Mouse (Mus musculus): Measurements from ENCODE around the gene Mapk8ip3. TPM values are rescaled to one million over a fixed set of nuclear protein-coding genes. Genes with fewer than 3 reads are reported as not detected.

Gene Mapk8ip3
- polyA plus RNA-seq, 1 experiment from 2014 or later = 38.3 TPM

- Histone ChIP-seq H3K27me3 (no peaks in the 10 kb centered on the region), H3K36me3 (peaks cover 26% of the 10 kb centered on the region), H3K27ac (replicated peaks) (no peak overlapping the region), H3K4me1 (peaks cover 20% of the 10 kb centered on the region), H3K4me2 (replicated peaks) (no peak overlapping the region), H3K9me3 (replicated peaks) (no peaks in the 10 kb centered on the region), H3K9ac (no peak overlapping the region), H3K4me3 (replicated peaks) (no peak overlapping the region)
- 36% methylated on average over 7 of the region's 7 CpGs for WGBS
- no peak for ATAC-seq (ENCODE audit: insufficient number of reproducible peaks, low FRiP score, low TSS enrichment, low read depth)
Measured at GRCm38 (mm10) chr17:24881738-24882440, 54.9 kb downstream of the Mapk8ip3 start.

- Histone ChIP-seq H3K9me3 (replicated peaks) (no peaks in the 10 kb centered on the region), H3K27me3 (no peaks in the 10 kb centered on the region), H3K27ac (replicated peaks) (no peak overlapping the region), H3K4me3 (replicated peaks) (no peak overlapping the region), H3K9ac (no peak overlapping the region), H3K4me1 (0 out of 2 replicates have a peak, but pooled peaks cover 4% of the 10 kb centered on the region), H3K4me2 (replicated peaks) (no peak overlapping the region), H3K36me3 (peaks cover 14% of the 10 kb centered on the region; the same call in 1 of the 2 replicates)
- ATAC-seq (ENCODE audit: insufficient number of reproducible peaks, low FRiP score, low TSS enrichment, low read depth) = no peak
- 63% methylated on average over 8 of the region's 8 CpGs for WGBS
Measured at GRCm38 (mm10) chr17:24878531-24878930, 58.2 kb downstream of the Mapk8ip3 start.

- Histone ChIP-seq H3K27me3 (no peaks in the 10 kb centered on the region), H3K4me2 (replicated peaks) (no peak overlapping the region; the same call in 1 of the 2 replicates), H3K27ac (replicated peaks) (no peak overlapping the region), H3K9ac (no peak overlapping the region), H3K9me3 (replicated peaks) (no peaks in the 10 kb centered on the region), H3K4me3 (replicated peaks) (no peak overlapping the region), H3K36me3 (peaks cover 9% of the 10 kb centered on the region; the same call in 1 of the 2 replicates), H3K4me1 (0 out of 2 replicates have a peak, but pooled peaks cover 4% of the 10 kb centered on the region)
- WGBS = 25% methylated on average over 5 of the region's 5 CpGs
- 0 out of 2 replicates have a peak, but pooled peaks have one; percentile 13 for ATAC-seq (ENCODE audit: insufficient number of reproducible peaks, low FRiP score, low TSS enrichment, low read depth)
Measured at GRCm38 (mm10) chr17:24878117-24878397, 58.7 kb downstream of the Mapk8ip3 start.

GRCm38 (mm10) chr17:24877336-24878116 lies 59.3 kb downstream of the Mapk8ip3 start:
- H3K27me3 ChIP-seq = no peaks in the 10 kb centered on the region
- H3K4me2 ChIP-seq (replicated peaks) = no peak overlapping the region; the same call in 1 of the 2 replicates
- H3K4me1 ChIP-seq = 0 out of 2 replicates have a peak, but pooled peaks cover 4% of the 10 kb centered on the region
- H3K9ac ChIP-seq = no peak overlapping the region
- H3K27ac ChIP-seq (replicated peaks) = no peak overlapping the region
- no peak overlapping the region for H3K4me3 ChIP-seq (replicated peaks)
- H3K9me3 ChIP-seq (replicated peaks) = no peaks in the 10 kb centered on the region
- 51% methylated on average over 10 of the region's 10 CpGs for WGBS
- peaks cover 4% of the 10 kb centered on the region; the same call in 1 of the 2 replicates for H3K36me3 ChIP-seq
- no peak for ATAC-seq (ENCODE audit: insufficient number of reproducible peaks, low FRiP score, low TSS enrichment, low read depth)

GRCm38 (mm10) chr17:24874989-24875388 lies 61.8 kb downstream of the Mapk8ip3 start:
- WGBS = 70% methylated on average over 8 of the region's 8 CpGs

GRCm38 (mm10) chr17:24874405-24874745 lies 62.4 kb downstream of the Mapk8ip3 start:
- Histone ChIP-seq H3K27ac (replicated peaks) (no peak overlapping the region), H3K4me2 (replicated peaks) (no peak overlapping the region), H3K4me1 (0 out of 2 replicates have a peak, but pooled peaks cover 4% of the 10 kb centered on the region), H3K9ac (no peak overlapping the region), H3K9me3 (replicated peaks) (no peaks in the 10 kb centered on the region), H3K4me3 (replicated peaks) (no peak overlapping the region), H3K36me3 (no peaks in the 10 kb centered on the region), H3K27me3 (no peaks in the 10 kb centered on the region)
- WGBS = 56% methylated on average over 1 of the region's 1 CpGs
- no peak for ATAC-seq (ENCODE audit: insufficient number of reproducible peaks, low FRiP score, low TSS enrichment, low read depth)

More at GRCm38 (mm10) chr17:24874989-24875388, 61.8 kb downstream of the Mapk8ip3 start:
- ATAC-seq (ENCODE audit: insufficient number of reproducible peaks, low FRiP score, low TSS enrichment, low read depth) = no peak
- Histone ChIP-seq H3K4me1 (0 out of 2 replicates have a peak, but pooled peaks cover 4% of the 10 kb centered on the region), H3K27me3 (no peaks in the 10 kb centered on the region), H3K36me3 (no peaks in the 10 kb centered on the region), H3K27ac (replicated peaks) (no peak overlapping the region), H3K4me3 (replicated peaks) (no peak overlapping the region), H3K9me3 (replicated peaks) (no peaks in the 10 kb centered on the region), H3K4me2 (replicated peaks) (no peak overlapping the region), H3K9ac (no peak overlapping the region)

- no peaks in the 10 kb centered on the region for H3K36me3 ChIP-seq
- H3K9me3 ChIP-seq (replicated peaks) = no peaks in the 10 kb centered on the region
- H3K27ac ChIP-seq (replicated peaks) = no peak overlapping the region
- no peaks in the 10 kb centered on the region for H3K27me3 ChIP-seq
- ATAC-seq (ENCODE audit: insufficient number of reproducible peaks, low FRiP score, low TSS enrichment, low read depth) = no peak
- H3K9ac ChIP-seq = no peak overlapping the region
- 0 out of 2 replicates have a peak, but pooled peaks cover 4% of the 10 kb centered on the region for H3K4me1 ChIP-seq
- no peak overlapping the region for H3K4me2 ChIP-seq (replicated peaks)
- WGBS = 56% methylated on average over 4 of the region's 4 CpGs
- no peak overlapping the region for H3K4me3 ChIP-seq (replicated peaks)
Measured at GRCm38 (mm10) chr17:24873695-24874404, 62.9 kb downstream of the Mapk8ip3 start.

GRCm38 (mm10) chr17:24867914-24868313 lies 68.9 kb downstream of the Mapk8ip3 start:
- Histone ChIP-seq H3K9me3 (replicated peaks) (no peaks in the 10 kb centered on the region), H3K9ac (no peak overlapping the region), H3K36me3 (peaks cover 15% of the 10 kb centered on the region), H3K4me2 (replicated peaks) (no peak overlapping the region), H3K27ac (replicated peaks) (no peak overlapping the region), H3K4me1 (no peaks in the 10 kb centered on the region), H3K27me3 (no peaks in the 10 kb centered on the region), H3K4me3 (replicated peaks) (no peak overlapping the region)
- 88% methylated on average over 10 of the region's 10 CpGs for WGBS
- ATAC-seq (ENCODE audit: insufficient number of reproducible peaks, low FRiP score, low TSS enrichment, low read depth) = no peak

- H3K9me3 ChIP-seq (replicated peaks) = no peaks in the 10 kb centered on the region
- H3K36me3 ChIP-seq = peaks cover 33% of the 10 kb centered on the region
- no peak within 1 kb of the TSS for H3K27ac ChIP-seq (replicated peaks)
- H3K4me2 ChIP-seq (replicated peaks) = no peak within 1 kb of the TSS
- H3K27me3 ChIP-seq = no peaks in the 10 kb centered on the region
- no peak for ATAC-seq (ENCODE audit: insufficient number of reproducible peaks, low FRiP score, low TSS enrichment, low read depth)
- H3K9ac ChIP-seq = no peak within 1 kb of the TSS
- WGBS = 88% methylated on average over 8 of the region's 8 CpGs
- no peaks in the 10 kb centered on the region for H3K4me1 ChIP-seq
- H3K4me3 ChIP-seq (replicated peaks) = no peak within 1 kb of the TSS
Measured at GRCm38 (mm10) chr17:24865776-24866175, 71.0 kb downstream of the Mapk8ip3 start, which contains the start of gene Igfals. TSS of gene Igfals (plus strand) at chr17:24865997.

- H3K36me3 ChIP-seq = peaks cover 42% of the 10 kb centered on the region
- H3K4me3 ChIP-seq (replicated peaks) = no peak overlapping the region
- no peaks in the 10 kb centered on the region for H3K9me3 ChIP-seq (replicated peaks)
- no peak for ATAC-seq (ENCODE audit: insufficient number of reproducible peaks, low FRiP score, low TSS enrichment, low read depth)
- no peaks in the 10 kb centered on the region for H3K4me1 ChIP-seq
- 86% methylated on average over 3 of the region's 3 CpGs for WGBS
- H3K27me3 ChIP-seq = no peaks in the 10 kb centered on the region
- no peak overlapping the region for H3K4me2 ChIP-seq (replicated peaks)
- no peak overlapping the region for H3K9ac ChIP-seq
- H3K27ac ChIP-seq (replicated peaks) = no peak overlapping the region
Measured at GRCm38 (mm10) chr17:24861785-24862184, 75.0 kb downstream of the Mapk8ip3 start.

GRCm38 (mm10) chr17:24860076-24860475 lies 76.7 kb downstream of the Mapk8ip3 start:
- Histone ChIP-seq H3K9me3 (replicated peaks) (no peaks in the 10 kb centered on the region), H3K27me3 (no peaks in the 10 kb centered on the region), H3K36me3 (peaks cover 50% of the 10 kb centered on the region), H3K9ac (no peak overlapping the region), H3K4me2 (replicated peaks) (no peak overlapping the region), H3K4me1 (no peaks in the 10 kb centered on the region), H3K27ac (replicated peaks) (no peak overlapping the region), H3K4me3 (replicated peaks) (no peak overlapping the region)
- no peak for ATAC-seq (ENCODE audit: insufficient number of reproducible peaks, low FRiP score, low TSS enrichment, low read depth)
- WGBS = 90% methylated on average over 8 of the region's 8 CpGs

All from embryonic facial prominence, embryonic 15.5 days (tissue).